Mouse (Mus musculus) embryonic fibroblast, embryonic 13.5 days (primary cell): Measurements from ENCODE around the gene Med4.

Experiments
- CTCF ChIP-seq: IDR thresholded peaks from 2 replicates; pipeline ENCODE4 v1.5.1; 2011; ENCODE audit warnings: mild to moderate bottlenecking, control low read depth, low read length, moderate library complexity, borderline replicate concordance; ENCODE audit not compliant: insufficient read depth
- POLR2A ChIP-seq: IDR thresholded peaks from 2 replicates; pipeline ENCODE4 v1.6.1; 2011; ENCODE audit warnings: low read depth, mild to moderate bottlenecking, control low read depth, low read length, moderate library complexity

GRCm38 (mm10) chr14:73473670-73474460 lies 36.0 kb upstream of the Med4 start:
- no peak for TF ChIP-seq POLR2A
- no peak for TF ChIP-seq CTCF
